Mouse (Mus musculus) bone marrow, adult 2 months (tissue): Measurements from ENCODE around the gene Hnrnpa1. TPM values are rescaled to one million over a fixed set of nuclear protein-coding genes. Genes with fewer than 3 reads are reported as not detected.

Experiments
- H3K27ac ChIP-seq: fragments of 200-500 bp; 2 replicates; pipeline ENCODE4 v1.5.1; 2012; ENCODE audit warnings: low read depth, mild to moderate bottlenecking, control low read depth, inconsistent platforms, low read length; ENCODE audit not compliant: control insufficient read depth, poor library complexity, insufficient read depth
- H3K4me1 ChIP-seq: fragments of 200-500 bp; 2 replicates; pipeline ENCODE4 v1.6.1; 2011; ENCODE audit warnings: low read length; ENCODE audit not compliant: control insufficient read depth, insufficient read depth
- H3K4me3 ChIP-seq: fragments of 200-500 bp; replicated peaks from 2 replicates; pipeline ENCODE3; 2011; ENCODE audit warnings: mild to moderate bottlenecking, low read depth, low read length, control low read depth; ENCODE audit not compliant: control insufficient read depth
- CTCF ChIP-seq: fragments of 200-500 bp; IDR thresholded peaks from 2 replicates; pipeline ENCODE4 v1.5.1; 2011; ENCODE audit warnings: low read length, control low read depth; ENCODE audit not compliant: control insufficient read depth, insufficient read depth
- POLR2A ChIP-seq: fragments of 200-500 bp; IDR thresholded peaks from 2 replicates; pipeline ENCODE4 v1.6.1; 2011; ENCODE audit warnings: low read depth, mild to moderate bottlenecking, control low read depth, low read length, borderline replicate concordance; ENCODE audit not compliant: control insufficient read depth
- WGBS: fragments of 180-500 bp; shearing (Covaris S2); methylation state at CpG from one replicate; pipeline ENCODE4 v1.1.7; 2018; 5-methylcytosine and 5-hydroxymethylcytosine counted together
- polyA plus RNA-seq: library from polyadenylated mRNA; stranded (reverse); fragments of >200 nt; gene quantifications from 2 replicates; pipeline ENCODE4 v1.2.4, GENCODE M21; 2011; ENCODE audit warnings: low replicate concordance; ENCODE audit not compliant: missing spikeins, insufficient read depth, insufficient read length

Hnrnpa1 gene
- polyA plus RNA-seq, 1 experiment, result 641 TPM

DNA sequence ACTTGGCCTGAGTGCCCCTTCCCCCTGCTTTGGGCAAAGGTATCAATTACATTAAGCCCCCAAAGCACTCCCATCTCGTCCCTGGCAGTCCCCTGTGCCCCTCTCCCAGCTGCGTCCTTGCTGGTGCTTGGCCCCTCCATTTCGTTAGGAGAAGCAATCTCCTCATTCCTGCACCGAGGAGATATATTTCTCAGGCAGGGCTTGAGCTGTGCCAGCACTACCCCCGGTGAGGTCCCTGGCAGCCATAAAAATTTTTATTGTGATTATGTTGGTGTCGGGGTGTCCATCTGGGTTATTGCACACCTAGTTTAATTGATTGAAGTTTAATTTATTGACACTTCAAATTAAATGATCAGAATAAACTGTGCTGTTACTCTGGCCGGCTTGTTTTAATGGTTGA, 37.7 kb downstream of the Hnrnpa1 start:
- 86% methylated on average over 7 of the region's 7 CpGs for WGBS
- Histone ChIP-seq H3K4me1 (no peaks in the 10 kb centered on the region; the same call in 1 of the 2 replicates), H3K27ac (no peak overlapping the region; the same call in 1 of the 2 replicates), H3K4me3 (no peak overlapping the region)
- TF ChIP-seq CTCF, result no peak
- no peak for TF ChIP-seq POLR2A

DNA sequence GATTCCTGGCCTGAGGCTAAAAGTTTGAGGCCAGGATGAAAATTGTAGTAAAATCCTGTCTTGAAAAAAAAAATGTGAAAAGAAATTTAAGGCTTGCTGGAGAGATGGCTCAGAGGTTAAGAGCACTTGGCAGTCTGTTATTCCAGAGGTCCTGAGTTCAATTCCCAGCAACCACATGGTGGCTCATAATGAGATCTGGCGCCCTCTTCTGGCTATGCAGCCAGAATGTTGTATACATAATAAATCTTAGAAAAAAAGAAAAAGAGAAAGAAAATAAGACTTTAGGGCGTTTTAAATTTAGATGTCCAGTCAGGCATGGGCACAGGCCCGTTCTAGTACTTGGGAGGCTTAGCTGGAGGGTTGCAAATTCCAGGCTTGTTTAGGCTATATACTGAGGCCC, 39.5 kb downstream of the Hnrnpa1 start:
- no peak overlapping the region for H3K4me3 ChIP-seq
- no peaks in the 10 kb centered on the region; the same call in 1 of the 2 replicates for H3K4me1 ChIP-seq
- H3K27ac ChIP-seq, result no peak overlapping the region
- 37% methylated on average over 3 of the region's 3 CpGs for WGBS
- TF ChIP-seq CTCF, result peak; percentile 19; the same call in 1 of the 2 replicates
- TF ChIP-seq POLR2A, result no peak

GRCm38 (mm10) chr15:103280817-103281464, 40.7 kb downstream of the Hnrnpa1 start:
- no peak overlapping the region for H3K4me3 ChIP-seq
- peak; percentile 71 for TF ChIP-seq CTCF
- no peak for TF ChIP-seq POLR2A
- no peaks in the 10 kb centered on the region; the same call in 1 of the 2 replicates for H3K4me1 ChIP-seq
- WGBS, result 38% methylated on average over 3 of the region's 3 CpGs
- no peak overlapping the region for H3K27ac ChIP-seq

DNA sequence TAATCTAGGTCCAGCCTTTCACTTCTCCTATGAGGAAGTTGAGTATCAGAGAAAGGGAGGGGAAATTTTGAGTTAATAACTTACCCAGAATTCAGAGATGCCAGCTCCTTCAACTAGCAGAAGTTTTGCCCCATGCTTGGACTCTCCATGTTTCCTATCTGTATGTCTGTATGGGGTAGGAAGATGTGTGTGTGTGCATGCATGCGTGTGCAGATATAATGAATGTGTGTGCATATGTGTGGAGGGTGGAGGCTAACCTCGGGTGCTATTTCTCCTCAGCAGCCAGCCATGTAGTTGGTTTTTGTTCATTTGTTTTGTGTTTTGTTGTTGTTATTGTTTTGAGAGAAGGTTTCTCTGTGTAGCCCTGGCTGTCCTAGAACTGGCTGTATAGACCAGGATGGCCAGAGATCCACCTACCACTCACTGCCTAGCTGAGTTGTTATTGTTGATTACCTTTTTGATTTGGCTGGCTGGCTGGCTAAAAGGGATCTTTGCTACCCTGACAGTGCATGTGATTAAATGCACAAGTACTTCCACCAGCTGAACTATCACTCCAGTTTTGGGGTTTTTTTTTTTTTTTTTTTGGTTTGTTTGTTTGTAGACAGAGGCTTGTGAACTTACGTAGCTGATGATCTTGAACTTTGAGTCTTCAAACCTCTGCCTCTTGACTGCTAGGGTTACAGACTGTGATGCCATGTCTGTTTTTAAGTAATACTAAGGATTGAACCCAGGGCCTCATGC, 41.4 kb downstream of the Hnrnpa1 start:
- TF ChIP-seq POLR2A, result no peak
- TF ChIP-seq CTCF, result no peak
- Histone ChIP-seq H3K27ac (no peak overlapping the region), H3K4me3 (no peak overlapping the region), H3K4me1 (no peaks in the 10 kb centered on the region; the same call in 1 of the 2 replicates)
- WGBS, result 70% methylated on average over 3 of the region's 3 CpGs

- TF ChIP-seq CTCF (peak; percentile 63), POLR2A (no peak)
- Histone ChIP-seq H3K4me3 (no peak overlapping the region), H3K4me1 (no peaks in the 10 kb centered on the region; the same call in 1 of the 2 replicates), H3K27ac (no peak overlapping the region)
- 72% methylated on average over 3 of the region's 3 CpGs for WGBS
Measured at GRCm38 (mm10) chr15:103284066-103284465, 43.8 kb downstream of the Hnrnpa1 start.

DNA sequence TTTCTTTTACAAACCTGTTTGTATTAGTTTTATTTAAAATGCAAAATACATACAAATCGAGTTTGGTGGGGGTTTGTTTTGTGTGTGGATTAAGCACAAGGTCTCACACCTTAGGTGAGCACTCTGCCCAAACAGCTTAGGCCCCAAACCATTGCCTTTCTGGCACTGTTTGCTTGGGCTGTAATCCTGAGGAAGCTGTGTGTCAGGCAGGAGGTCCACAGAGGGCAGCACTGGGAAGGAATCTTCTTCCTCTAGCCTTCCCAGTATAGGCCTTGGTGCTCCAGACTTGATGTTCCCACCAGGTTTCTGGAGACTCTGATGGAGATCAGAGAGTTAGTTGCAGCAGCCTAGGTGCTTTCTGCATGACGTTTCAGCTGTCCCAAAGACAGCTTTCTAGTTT, 44.4 kb downstream of the Hnrnpa1 start:
- 51% methylated on average over 2 of the region's 2 CpGs for WGBS
- H3K4me1 ChIP-seq, result no peaks in the 10 kb centered on the region; the same call in 1 of the 2 replicates
- H3K27ac ChIP-seq, result no peak overlapping the region
- no peak overlapping the region for H3K4me3 ChIP-seq
- TF ChIP-seq POLR2A (no peak), CTCF (no peak)

DNA sequence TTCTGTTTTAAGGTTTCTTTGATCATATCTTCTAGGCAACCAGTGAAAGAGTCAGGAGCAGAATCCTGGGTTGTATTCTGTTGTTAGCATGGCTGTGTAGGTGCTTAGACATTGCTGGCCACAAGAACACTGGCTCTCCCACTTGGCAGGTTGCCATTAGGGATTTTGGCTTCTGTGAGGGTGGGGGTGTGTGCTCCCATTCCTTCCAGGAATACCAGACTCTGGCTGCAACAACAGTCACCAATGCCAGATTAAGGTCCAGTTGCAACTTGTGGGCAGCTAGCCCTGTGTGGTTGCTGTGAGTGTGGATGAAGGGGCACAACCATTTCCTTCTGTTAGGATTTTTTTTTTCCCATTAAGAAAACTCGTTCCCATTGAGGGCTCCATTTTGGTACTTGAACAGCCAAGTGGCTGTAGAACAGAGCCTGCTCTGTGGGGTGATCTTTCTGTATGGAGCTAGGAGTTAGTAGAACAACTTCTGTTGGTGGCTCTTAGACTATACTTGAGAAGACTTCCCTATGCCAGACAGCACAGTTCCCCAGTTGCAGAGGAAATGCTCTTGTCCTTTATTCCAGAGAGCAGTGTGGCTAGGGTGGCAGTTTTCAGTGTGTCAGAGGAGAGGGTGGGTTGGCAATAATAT, 45.7 kb downstream of the Hnrnpa1 start:
- Histone ChIP-seq H3K4me3 (no peak overlapping the region), H3K27ac (no peak overlapping the region), H3K4me1 (no peaks in the 10 kb centered on the region; the same call in 1 of the 2 replicates)
- WGBS, result 16% methylated on average over 1 of the region's 1 CpGs
- TF ChIP-seq POLR2A, result no peak
- TF ChIP-seq CTCF, result no peak

- TF ChIP-seq POLR2A (no peak), CTCF (no peak)
- 87% methylated on average over 5 of the region's 5 CpGs for WGBS
- no peak overlapping the region for H3K27ac ChIP-seq
Measured at GRCm38 (mm10) chr15:103289600-103289999, 49.4 kb downstream of the Hnrnpa1 start.

More at GRCm38 (mm10) chr15:103289600-103289999, 49.4 kb downstream of the Hnrnpa1 start:
- no peak overlapping the region for H3K4me3 ChIP-seq
- no peaks in the 10 kb centered on the region for H3K4me1 ChIP-seq
